In genomic region chr9:98791709-98792108, GRCm38 (mm10) we compare ENCODE assay signal across 30 mouse cellular contexts. TPM values are rescaled to one million over a fixed set of nuclear protein-coding genes. Genes with fewer than 3 reads are reported as not detected.
"Had no signal": no experiment of that assay in that cellular context is flagged by ENCODE, and none has a peak within 500 bp of the region (broad histone marks: within the 10 kb centered on the region; RNA-seq: fewer than 3 reads in every experiment).

No protein-coding gene starts in this region.

- H3K4me3 ChIP-seq: heart, adult 2 months; heart, embryonic 13.5 days; heart, embryonic 15.5 days; hindbrain, embryonic 13.5 days; hindbrain, embryonic 15.5 days; kidney, embryonic 15.5 days; limb, embryonic 13.5 days; limb, embryonic 15.5 days had no signal

- H3K27ac ChIP-seq: heart, adult 2 months; heart, embryonic 13.5 days; heart, embryonic 15.5 days; hindbrain, embryonic 13.5 days; hindbrain, embryonic 15.5 days; hindbrain, postnatal 0 days; kidney, embryonic 15.5 days; kidney, postnatal 0 days; limb, embryonic 13.5 days; limb, embryonic 15.5 days had no signal

- H3K36me3 ChIP-seq: heart, embryonic 13.5 days; heart, embryonic 15.5 days; hindbrain, embryonic 13.5 days; hindbrain, embryonic 15.5 days; kidney, embryonic 15.5 days; limb, embryonic 13.5 days; limb, embryonic 15.5 days had no signal

- ATAC-seq: hindbrain, postnatal 0 days; intestine, embryonic 16.5 days had no signal

- H3K4me1 ChIP-seq: heart, embryonic 13.5 days; heart, embryonic 15.5 days; hindbrain, embryonic 13.5 days; hindbrain, embryonic 15.5 days; kidney, embryonic 15.5 days; limb, embryonic 13.5 days; limb, embryonic 15.5 days had no signal

- H3K9me3 ChIP-seq: heart, embryonic 15.5 days; hindbrain, embryonic 13.5 days; hindbrain, embryonic 15.5 days; kidney, embryonic 15.5 days; limb, embryonic 15.5 days had no signal

- DNase-seq: gastrocnemius, postnatal 14 days; gastrocnemius, postnatal 36 days; heart, adult 2 months; heart, postnatal 14 days; heart, postnatal 36 days; kidney, adult 18-20 months; kidney, adult 9 months; kidney, postnatal 14 days; kidney, postnatal 36 days; layer of hippocampus, adult 9-11 months; layer of hippocampus, postnatal 36 days; left cerebral cortex, postnatal 4 days had no signal

- H3K4me2 ChIP-seq: heart, embryonic 11.5 days; heart, embryonic 13.5 days; heart, embryonic 15.5 days; hindbrain, embryonic 13.5 days; hindbrain, embryonic 15.5 days; kidney, embryonic 15.5 days; limb, embryonic 13.5 days; limb, embryonic 15.5 days had no signal

- H3K27me3 ChIP-seq: heart, embryonic 13.5 days; heart, embryonic 15.5 days; hindbrain, embryonic 13.5 days; hindbrain, embryonic 15.5 days; kidney, embryonic 15.5 days; limb, embryonic 13.5 days; limb, embryonic 15.5 days had no signal

- H3K9ac ChIP-seq: heart, embryonic 13.5 days; heart, embryonic 15.5 days; hindbrain, embryonic 13.5 days; hindbrain, embryonic 15.5 days; kidney, embryonic 15.5 days; limb, embryonic 13.5 days; limb, embryonic 15.5 days had no signal

RNA-seq across cellular contexts. Expression of gene Prr23a1, which starts 50.6 kb away (rescaled TPM):
- polyA plus RNA-seq: gonadal fat pad, adult 2 months; heart, adult 2 months; heart, embryonic 11.5 days; heart, embryonic 13.5 days; heart, embryonic 15.5 days; heart, postnatal 0 days; hindbrain, embryonic 11.5 days; hindbrain, embryonic 13.5 days; hindbrain, postnatal 0 days; intestine, embryonic 14.5 days; intestine, embryonic 16.5 days; kidney, embryonic 15.5 days; kidney, postnatal 0 days; large intestine, adult 2 months; limb, embryonic 11.5 days; limb, embryonic 13.5 days; limb, embryonic 15.5 days; liver, adult 2 months had no signal
